Mouse (Mus musculus): ENCODE data around the gene Lin54.

GRCm38 (mm10) chr5:100428734-100429343 lies 71.6 kb downstream of the Lin54 start:
- TF ChIP-seq CTCF (IDR thresholded peaks at IDR 0.05; ENCODE audit: low read depth) (no peak), EP300 (optimal IDR thresholded peaks at IDR 0.05) (no peak)
